ENCODE assay signal across 8 mouse cellular contexts in genomic region chr4:82512743-82513425, GRCm38 (mm10).
A peak's percentile ranks its signal among the peaks of the same experiment; 100 is the strongest.
DNase-seq lines count a peak whose midpoint lies in the region; ATAC-seq lines count a peak whose summit lies in the region.

No protein-coding gene starts in this region.

- H3K36me3 ChIP-seq in heart, embryonic 13.5 days: no peaks in the 10 kb centered on the region
- H3K36me3 ChIP-seq in liver, embryonic 13.5 days: no peaks in the 10 kb centered on the region
- H3K36me3 ChIP-seq in neural tube, embryonic 11.5 days (ENCODE audit: control insufficient read depth, insufficient read depth, low read length): no peaks in the 10 kb centered on the region
- H3K36me3 ChIP-seq in stomach, embryonic 16.5 days (ENCODE audit: control insufficient read depth, insufficient read depth, low read length): no peaks in the 10 kb centered on the region

- peak; percentile 65 for ATAC-seq in erythroid progenitor cell, adult 5-6 weeks (replicated peaks; ENCODE audit: low FRiP score, poor library complexity, severe bottlenecking)
- peak; percentile 95 for ATAC-seq in heart, embryonic 13.5 days (ENCODE audit: extremely low read depth, insufficient number of reproducible peaks, low FRiP score, low TSS enrichment)
- peak; percentile 97 for ATAC-seq in liver, embryonic 13.5 days (ENCODE audit: low read depth)
- peak; percentile 93 for ATAC-seq in neural tube, embryonic 11.5 days (ENCODE audit: insufficient read depth, low FRiP score, low TSS enrichment)
- ATAC-seq in stomach, embryonic 16.5 days (ENCODE audit: insufficient read depth, low FRiP score): peak; percentile 99

- no peaks in the 10 kb centered on the region for H3K27me3 ChIP-seq in heart, embryonic 13.5 days (replicated peaks)
- peaks cover 55% of the 10 kb centered on the region for H3K27me3 ChIP-seq in liver, embryonic 13.5 days
- no peaks in the 10 kb centered on the region for H3K27me3 ChIP-seq in neural tube, embryonic 11.5 days (ENCODE audit: control insufficient read depth, insufficient read depth, low read length)
- no peaks in the 10 kb centered on the region for H3K27me3 ChIP-seq in stomach, embryonic 16.5 days (ENCODE audit: control insufficient read depth, insufficient read depth, low read length)

- H3K27ac ChIP-seq in heart, embryonic 13.5 days (replicated peaks): peak overlapping the region; percentile 96
- peak overlapping the region; percentile 80 for H3K27ac ChIP-seq in liver, embryonic 13.5 days
- peak overlapping the region; percentile 74 for H3K27ac ChIP-seq in neural tube, embryonic 11.5 days (ENCODE audit: low read depth, low read length)
- peak overlapping the region; percentile 98 for H3K27ac ChIP-seq in stomach, embryonic 16.5 days (ENCODE audit: low read length)

- 1% methylated on average over 53 of the region's 63 CpGs for WGBS in heart, embryonic 13.5 days
- WGBS in liver, embryonic 13.5 days (ENCODE audit: insufficient replicate concordance): under 1% methylated on average over 45 of the region's 63 CpGs
- under 1% methylated on average over 37 of the region's 63 CpGs for WGBS in neural tube, embryonic 11.5 days
- under 1% methylated on average over 62 of the region's 63 CpGs for WGBS in stomach, embryonic 16.5 days

- DNase-seq in B cell, adult 2 months: peak; percentile 14 to 23
- peak; percentile 84 for DNase-seq in brain, embryonic 18.5 days (ENCODE audit: low read depth, low spot score)
- peak; percentile 98 for DNase-seq in kidney, postnatal 10 days
- DNase-seq in liver, embryonic 13.5 days: peak; percentile 86
- DNase-seq in neural tube, embryonic 11.5 days (ENCODE audit: low spot score): peak; percentile 97

- peak overlapping the region; percentile 92 for H3K9ac ChIP-seq in heart, embryonic 13.5 days
- peak overlapping the region; percentile 56 for H3K9ac ChIP-seq in liver, embryonic 13.5 days
- peak overlapping the region; percentile 58 for H3K9ac ChIP-seq in neural tube, embryonic 11.5 days (ENCODE audit: low read length)
- peak overlapping the region; percentile 79 for H3K9ac ChIP-seq in stomach, embryonic 16.5 days (ENCODE audit: low read length)

- H3K4me2 ChIP-seq in heart, embryonic 13.5 days: peak overlapping the region; percentile 95
- H3K4me2 ChIP-seq in liver, embryonic 13.5 days: peak overlapping the region; percentile 72
- H3K4me2 ChIP-seq in neural tube, embryonic 11.5 days (ENCODE audit: low read depth): peak overlapping the region; percentile 62
- H3K4me2 ChIP-seq in stomach, embryonic 16.5 days (ENCODE audit: low read depth, low read length): peak overlapping the region; percentile 86

- no peaks in the 10 kb centered on the region for H3K9me3 ChIP-seq in heart, embryonic 13.5 days
- no peaks in the 10 kb centered on the region for H3K9me3 ChIP-seq in liver, embryonic 13.5 days (replicated peaks)
- no peaks in the 10 kb centered on the region for H3K9me3 ChIP-seq in neural tube, embryonic 11.5 days (ENCODE audit: control insufficient read depth, low read length)
- no peaks in the 10 kb centered on the region for H3K9me3 ChIP-seq in stomach, embryonic 16.5 days (replicated peaks; ENCODE audit: control insufficient read depth, low read length)

- peaks cover 58% of the 10 kb centered on the region for H3K4me1 ChIP-seq in heart, embryonic 13.5 days
- peaks cover 20% of the 10 kb centered on the region for H3K4me1 ChIP-seq in liver, embryonic 13.5 days (replicated peaks)
- H3K4me1 ChIP-seq in neural tube, embryonic 11.5 days (ENCODE audit: control insufficient read depth, insufficient read depth, low read length): peaks cover 39% of the 10 kb centered on the region
- peaks cover 27% of the 10 kb centered on the region for H3K4me1 ChIP-seq in stomach, embryonic 16.5 days (ENCODE audit: control insufficient read depth, insufficient read depth, low read length)

- peak overlapping the region; percentile 56 for H3K4me3 ChIP-seq in heart, embryonic 13.5 days
- H3K4me3 ChIP-seq in liver, embryonic 13.5 days (replicated peaks): peak overlapping the region; percentile 53
- H3K4me3 ChIP-seq in neural tube, embryonic 11.5 days (ENCODE audit: low read depth, low read length): peak overlapping the region; percentile 38
- peak overlapping the region; percentile 59 for H3K4me3 ChIP-seq in stomach, embryonic 16.5 days (replicated peaks; ENCODE audit: low read length)

Comparison
In these comparisons a context has a peak if more than half of its experiments do, and no peak if none do; other contexts are left out.
1. Peak in every context shown above with its lines: DNase-seq, ATAC-seq, H3K4me3 ChIP-seq and H3K27ac ChIP-seq.
2. DNase-seq: peak in every context shown above with its lines; median percentile 98 in kidney, postnatal 10 days; 97 in neural tube, embryonic 11.5 days; 86 in liver, embryonic 13.5 days; 84 in brain, embryonic 18.5 days; 18 in B cell, adult 2 months.